Mouse (Mus musculus) testis, adult 2 months (tissue): ENCODE measurements around the gene BC052040.

Source experiments
- CTCF ChIP-seq: fragments of 200-500 bp; IDR thresholded peaks from 2 replicates; pipeline ENCODE4 v1.5.1; 2012; ENCODE audit warnings: low read depth, mild to moderate bottlenecking, inconsistent platforms, low read length, moderate library complexity; ENCODE audit not compliant: control insufficient read depth, insufficient read depth, insufficient replicate concordance
- POLR2A ChIP-seq: fragments of 200-500 bp; IDR thresholded peaks from 2 replicates; pipeline ENCODE4 v1.6.1; 2012; ENCODE audit warnings: low read depth, mild to moderate bottlenecking, inconsistent platforms, low read length, moderate library complexity; ENCODE audit not compliant: control insufficient read depth

DNA sequence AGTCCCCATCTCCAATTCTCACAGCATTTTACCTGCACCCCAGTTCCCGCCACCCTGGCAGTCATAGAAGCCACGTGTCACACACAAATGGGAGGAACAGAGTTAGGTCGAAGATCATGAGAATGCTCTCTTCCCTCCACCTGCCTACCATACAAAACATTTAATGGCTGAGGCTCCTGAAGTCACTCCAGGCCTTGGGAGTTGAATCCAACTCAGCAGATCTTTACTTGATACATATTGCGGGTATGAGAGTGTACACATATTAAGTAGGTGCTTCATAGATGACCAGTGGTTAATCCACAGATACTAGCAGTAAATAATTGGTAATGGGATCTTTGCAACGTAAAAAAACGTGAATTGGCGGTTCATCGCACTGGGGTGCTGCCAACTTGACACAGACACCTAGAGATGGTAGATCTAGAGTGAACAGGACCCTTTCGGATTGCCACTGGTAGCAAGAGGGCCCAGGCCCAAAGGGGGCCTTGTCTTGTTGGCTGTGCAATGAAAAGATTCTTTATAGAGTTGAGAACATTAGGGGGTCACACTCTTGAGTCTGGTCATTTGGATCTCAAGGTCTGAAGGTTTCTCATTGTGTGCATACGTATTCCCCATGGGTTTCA, 583 bp downstream of the BC052040 start:
- TF ChIP-seq POLR2A = no peak
- no peak for TF ChIP-seq CTCF
